Mouse (Mus musculus): ENCODE measurements at regions not wholly inside any gene's neighbourhood (a gene's known extent, or its start where the extent isn't known, plus 50 kb on each side); places are given as distances from the start of the nearest gene placed in this dataset.

GRCm38 (mm10) chr14:110276192-110276591 lies 478.8 kb downstream of the Slitrk6 start:
- no peak for DNase-seq (ENCODE audit: low spot score)

GRCm38 (mm10) chr14:110271270-110271669 lies 483.7 kb downstream of the Slitrk6 start:
- no peak for DNase-seq (ENCODE audit: low spot score)

GRCm38 (mm10) chr14:110244466-110244865 lies 510.5 kb downstream of the Slitrk6 start:
- DNase-seq (ENCODE audit: low spot score), result no peak

- no peak for DNase-seq (ENCODE audit: low spot score)
Observed at GRCm38 (mm10) chr14:110243549-110243948, 511.4 kb downstream of the Slitrk6 start.

DNA sequence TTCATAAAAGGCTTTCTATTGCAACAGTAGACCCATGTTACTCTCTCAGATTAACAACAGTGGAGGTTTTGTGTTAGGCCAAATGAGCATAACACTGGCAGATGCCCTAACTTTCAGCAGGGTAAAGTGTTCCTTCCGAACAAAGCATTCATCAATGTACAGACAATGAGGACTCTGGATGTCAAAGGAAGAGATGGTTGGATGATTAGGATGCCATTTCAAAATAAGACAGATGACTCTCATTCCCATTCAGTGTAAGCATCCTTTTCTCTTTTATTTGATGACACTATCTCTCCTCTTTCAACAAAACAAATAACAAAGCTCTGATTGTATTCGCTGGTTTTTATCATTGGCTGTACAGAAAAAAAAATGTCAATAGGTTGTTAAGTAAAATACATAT lies 516.1 kb downstream of the Slitrk6 start:
- DNase-seq (ENCODE audit: low spot score), result no peak

- DNase-seq (ENCODE audit: low spot score), result no peak
Observed at GRCm38 (mm10) chr14:110224678-110225446, 530.1 kb downstream of the Slitrk6 start.

DNA sequence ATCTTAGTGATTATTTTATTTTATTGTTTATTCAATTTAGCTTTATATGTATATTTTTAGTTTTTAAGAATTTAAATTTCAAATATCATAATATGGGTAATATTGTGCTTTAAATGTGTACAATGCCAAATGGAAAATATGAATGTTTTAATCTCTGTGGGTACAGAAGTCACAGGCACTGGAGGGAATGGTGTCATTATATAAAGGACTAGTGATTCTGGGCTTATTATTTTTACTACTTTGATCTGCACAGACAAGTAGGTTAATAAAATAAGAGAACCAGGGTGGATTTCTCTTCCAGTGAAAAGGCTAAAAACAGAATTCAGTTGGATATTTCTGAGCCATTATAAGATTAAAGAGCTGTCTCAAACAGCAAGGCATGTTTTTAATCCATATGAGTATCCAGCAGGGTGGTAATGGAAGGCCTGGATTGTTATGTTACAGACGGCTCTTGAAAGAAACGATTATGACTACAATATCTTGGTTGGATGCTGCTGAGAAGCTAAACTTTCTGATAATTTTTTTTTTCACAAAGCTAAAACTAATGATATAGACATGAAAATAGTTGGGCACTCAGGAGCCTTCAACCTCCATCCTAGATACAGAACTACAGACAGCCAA lies 563.9 kb downstream of the Slitrk6 start:
- DNase-seq (ENCODE audit: low spot score), result no peak

- DNase-seq (ENCODE audit: low spot score), result no peak
Observed at GRCm38 (mm10) chr14:110190471-110190870, 564.5 kb downstream of the Slitrk6 start.

- no peak for DNase-seq (ENCODE audit: low spot score)
Observed at GRCm38 (mm10) chr14:110179166-110179565, 575.8 kb downstream of the Slitrk6 start.

DNA sequence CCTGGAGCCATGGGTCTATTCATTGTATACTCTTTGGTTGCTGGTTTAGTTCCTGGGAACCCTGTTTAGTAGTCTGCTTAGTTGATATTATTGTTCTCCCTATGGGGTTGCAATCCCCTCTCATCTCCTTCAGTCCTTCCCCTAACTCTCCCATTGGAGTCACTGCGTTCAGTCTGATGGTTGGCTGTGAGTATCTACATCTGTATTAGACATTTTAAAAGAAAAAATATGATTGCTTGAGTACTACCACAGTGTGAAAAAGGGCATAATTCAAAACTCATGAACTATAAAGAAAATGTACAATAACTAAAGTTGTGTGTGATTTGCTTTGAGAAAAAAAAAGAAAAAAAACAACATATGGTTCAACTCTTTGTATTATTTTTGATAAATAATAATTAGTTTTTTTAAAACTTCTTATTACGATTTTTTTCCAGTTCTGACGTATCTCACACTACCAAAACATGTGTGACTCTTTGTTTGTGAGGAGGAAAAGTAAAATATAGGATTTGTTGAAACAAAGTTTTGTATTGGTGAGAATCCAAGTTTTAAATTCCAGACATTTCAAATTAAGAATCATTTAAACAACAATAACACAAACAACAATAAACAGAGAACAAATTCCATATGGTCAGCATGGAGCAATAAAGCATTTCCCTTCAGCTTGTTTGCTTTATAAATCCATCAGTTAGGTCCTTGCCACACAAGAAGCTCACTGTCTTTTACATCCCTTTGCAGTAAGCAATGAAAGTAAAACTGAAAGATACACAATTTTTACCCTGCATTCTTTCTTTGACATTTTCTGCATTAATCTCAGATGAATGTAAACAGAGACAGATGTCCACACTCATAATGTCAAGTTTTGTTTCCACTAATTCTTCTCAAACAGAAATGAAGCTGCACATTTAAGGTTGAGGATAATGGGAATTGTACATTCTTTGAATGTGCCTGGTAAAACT lies 583.5 kb downstream of the Slitrk6 start:
- no peak for DNase-seq (ENCODE audit: low spot score)

GRCm38 (mm10) chr14:110168632-110169031 lies 586.3 kb downstream of the Slitrk6 start:
- DNase-seq (ENCODE audit: low spot score), result no peak

GRCm38 (mm10) chr14:110128265-110128664 lies 626.7 kb downstream of the Slitrk6 start:
- DNase-seq (ENCODE audit: low spot score), result no peak

DNA sequence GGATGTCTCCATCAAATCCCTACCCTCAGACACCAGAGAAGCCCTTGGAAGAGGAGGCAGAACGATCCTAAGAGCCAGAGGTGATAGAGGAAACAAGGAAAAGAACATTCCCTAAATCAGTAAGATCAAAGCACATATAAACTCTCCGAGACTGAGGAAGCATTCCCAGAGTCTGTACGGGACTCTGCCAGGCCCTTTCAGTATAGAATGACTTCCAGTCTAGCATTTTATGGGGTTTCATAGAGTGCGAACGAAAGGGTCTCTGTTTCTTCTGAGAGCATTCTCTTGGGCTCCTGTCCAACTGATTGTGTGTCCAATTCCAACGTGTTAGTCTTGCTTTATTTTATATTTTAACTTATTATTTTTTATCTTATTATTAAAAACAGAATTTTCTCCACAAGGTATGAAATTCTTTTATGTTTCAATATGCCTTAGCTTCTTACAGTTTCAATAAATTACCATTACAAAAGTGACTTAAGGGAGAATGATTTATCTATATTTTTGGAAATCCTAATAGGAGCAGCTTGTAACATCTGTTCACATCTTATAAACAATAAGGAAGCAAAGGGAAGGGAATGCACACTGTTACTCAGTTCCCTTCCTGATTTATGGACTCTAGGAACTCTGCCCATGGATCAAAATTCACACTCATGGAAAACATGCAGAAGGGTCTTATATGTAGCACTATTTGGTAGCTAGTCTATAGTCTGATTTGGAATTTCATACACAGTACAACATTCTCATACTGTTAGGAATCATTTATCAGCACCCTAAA lies 628.8 kb downstream of the Slitrk6 start:
- DNase-seq (ENCODE audit: low spot score), result no peak

GRCm38 (mm10) chr14:110122710-110123109 lies 632.2 kb downstream of the Slitrk6 start:
- no peak for DNase-seq (ENCODE audit: low spot score)

- DNase-seq (ENCODE audit: low spot score), result no peak
Observed at GRCm38 (mm10) chr14:110115578-110115977, 639.4 kb downstream of the Slitrk6 start.

GRCm38 (mm10) chr14:110100852-110101251 lies 654.1 kb downstream of the Slitrk6 start:
- no peak for DNase-seq (ENCODE audit: low spot score)

GRCm38 (mm10) chr14:110078351-110078750 lies 676.6 kb downstream of the Slitrk6 start:
- no peak for DNase-seq (ENCODE audit: low spot score)

DNA sequence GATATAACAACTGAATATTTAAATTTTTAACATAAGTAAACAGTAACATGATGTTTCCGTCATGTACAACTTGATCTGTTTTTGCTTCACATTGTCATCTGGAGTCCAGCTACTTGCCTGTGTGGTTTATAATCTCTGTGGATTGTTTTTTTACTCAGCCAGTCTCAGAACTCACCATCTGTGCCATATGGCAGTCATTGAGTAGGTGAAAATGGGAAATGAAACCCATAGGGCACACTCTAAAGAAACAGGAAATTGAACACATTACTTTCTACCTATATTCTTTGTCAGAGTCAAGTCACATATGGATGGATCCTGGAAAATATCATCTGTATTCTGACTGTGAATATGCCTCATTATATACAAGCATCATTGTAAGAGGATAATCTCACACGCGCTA lies 707.2 kb downstream of the Slitrk6 start:
- no peak for DNase-seq (ENCODE audit: low spot score)

DNA sequence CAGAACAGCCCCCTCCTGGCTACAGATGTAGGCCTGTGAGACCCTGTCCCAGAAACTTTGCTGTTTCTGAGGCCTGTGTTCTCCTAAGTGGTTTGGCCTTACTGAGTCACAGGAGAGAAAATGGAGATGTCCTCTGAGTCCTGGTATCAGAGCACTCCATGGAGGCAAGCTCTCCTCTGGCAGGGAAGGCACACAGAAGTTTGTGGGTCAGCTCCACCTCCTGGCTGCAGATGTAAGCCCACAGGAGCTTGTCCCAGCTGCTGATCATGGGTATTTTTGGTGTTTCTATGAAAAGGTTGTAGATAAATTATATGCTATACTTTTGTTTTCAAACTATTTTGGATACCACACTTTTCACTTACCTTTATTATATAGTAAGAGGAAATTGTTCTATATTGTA lies 711.7 kb downstream of the Slitrk6 start:
- DNase-seq (ENCODE audit: low spot score), result no peak

GRCm38 (mm10) chr14:110021812-110022211 lies 733.1 kb downstream of the Slitrk6 start:
- no peak for DNase-seq (ENCODE audit: low spot score)

GRCm38 (mm10) chr14:110015126-110015525 lies 739.8 kb downstream of the Slitrk6 start:
- no peak for DNase-seq (ENCODE audit: low spot score)

- no peak for DNase-seq (ENCODE audit: low spot score)
Observed at GRCm38 (mm10) chr14:110013229-110013628, 741.7 kb downstream of the Slitrk6 start.

Data from adipocyte (in vitro differentiated cells).